Mouse (Mus musculus): ENCODE measurements around the gene Mier1. TPM values are rescaled to one million over a fixed set of nuclear protein-coding genes. Genes with fewer than 3 reads are reported as not detected.

Mier1 gene
- total RNA-seq (2021): 10 to 100 TPM; 43.1 to 46.0 TPM
- long read RNA-seq, experiment 1, full-length matches to known transcripts: 1 of 7 reads
- long read RNA-seq, experiment 1, partial matches to known transcripts: 1 of 7 reads
- long read RNA-seq, experiment 1, other reads (novel, unspliced or antisense): 5 of 7 reads
- long read RNA-seq, experiment 2, full-length matches to known transcripts: 1 of 8 reads
- long read RNA-seq, experiment 2, partial matches to known transcripts: 2 of 8 reads
- long read RNA-seq, experiment 2, other reads (novel, unspliced or antisense): 5 of 8 reads

DNA sequence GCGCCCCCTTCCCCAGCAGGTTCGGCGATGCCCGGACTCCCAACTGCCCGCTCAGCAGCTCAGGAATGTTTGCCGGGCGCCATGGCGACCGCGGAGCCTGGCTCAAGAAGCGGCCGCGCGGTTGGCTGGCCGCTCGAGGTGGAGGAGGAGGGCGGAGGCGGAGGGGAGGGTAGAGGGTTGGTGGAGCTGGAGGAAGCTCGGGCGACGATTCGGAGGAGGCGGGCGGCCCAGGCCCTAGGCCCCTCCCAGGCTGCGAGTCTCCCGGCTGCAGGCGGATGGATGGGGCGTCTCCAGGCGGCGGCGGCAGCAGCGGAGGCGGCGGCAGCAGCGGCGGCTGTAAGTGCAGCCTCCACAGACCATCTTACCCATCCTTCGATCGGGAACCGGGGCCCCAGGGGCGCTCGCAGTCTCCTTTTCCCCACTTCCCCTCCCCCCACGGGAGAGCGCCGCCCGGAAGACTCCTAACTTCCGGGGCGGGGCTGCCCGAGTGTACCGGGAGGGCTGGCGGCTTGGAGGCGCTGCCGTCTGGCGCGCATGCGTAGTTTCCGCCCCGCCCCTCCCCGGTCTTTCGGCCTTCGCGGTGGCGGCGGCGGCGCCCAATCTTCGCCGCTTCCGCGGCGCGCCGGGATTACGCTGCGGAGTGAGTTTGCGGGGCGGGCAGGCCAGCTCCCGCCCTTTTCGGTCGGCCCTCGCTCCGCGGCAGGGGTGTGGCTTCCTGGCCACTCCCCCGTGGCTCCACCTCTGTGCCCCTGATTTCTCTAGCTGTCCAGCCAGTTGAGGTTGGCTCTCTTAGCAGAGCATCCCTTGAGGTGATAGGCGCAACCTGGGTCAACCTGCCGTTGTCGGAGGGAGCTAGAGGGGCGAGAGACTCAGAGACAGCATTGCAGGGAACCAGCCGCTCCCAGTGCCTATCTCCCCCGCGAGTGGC, at the start of gene Mier1, which contains the start of gene Wdr78:
Mier1 (plus strand) TSS at position 207 of the 928 bp plus-strand sequence.
Wdr78 (minus strand) TSS at position 372 of the 928 bp plus-strand sequence.
- DNase-seq (ENCODE audit: low spot score in 2 of 2): peak; percentile 94
- intact Hi-C loops (cut with DNase I): loop anchor here (5.0 to 10.0 kb wide), 2 partner anchors 98 to 130 kb away; no protein-coding TSS in a partner anchor

DNA sequence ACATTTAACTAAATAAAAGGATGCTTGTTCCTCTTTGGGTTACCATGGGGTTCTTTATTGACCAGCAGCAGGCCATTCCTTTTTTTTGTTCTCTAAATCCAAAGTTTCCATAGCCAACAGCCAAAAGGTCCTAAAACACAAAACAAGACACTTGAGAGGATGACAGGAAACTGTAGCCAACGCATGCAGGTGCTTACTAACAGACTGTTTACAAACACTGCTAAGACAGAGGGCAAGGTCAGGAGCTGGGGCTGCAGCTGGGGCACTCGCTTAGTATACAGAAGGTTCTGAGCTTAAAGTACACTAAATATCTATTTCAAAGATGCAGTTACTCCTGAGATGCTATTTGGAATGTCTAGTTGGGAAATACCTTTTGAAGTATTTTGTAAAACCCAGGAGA, 49.8 kb upstream of the Mier1 start:
- DNase-seq (ENCODE audit: low spot score in 2 of 2): no peak
- intact Hi-C loops (cut with DNase I): no loop called here

DNA sequence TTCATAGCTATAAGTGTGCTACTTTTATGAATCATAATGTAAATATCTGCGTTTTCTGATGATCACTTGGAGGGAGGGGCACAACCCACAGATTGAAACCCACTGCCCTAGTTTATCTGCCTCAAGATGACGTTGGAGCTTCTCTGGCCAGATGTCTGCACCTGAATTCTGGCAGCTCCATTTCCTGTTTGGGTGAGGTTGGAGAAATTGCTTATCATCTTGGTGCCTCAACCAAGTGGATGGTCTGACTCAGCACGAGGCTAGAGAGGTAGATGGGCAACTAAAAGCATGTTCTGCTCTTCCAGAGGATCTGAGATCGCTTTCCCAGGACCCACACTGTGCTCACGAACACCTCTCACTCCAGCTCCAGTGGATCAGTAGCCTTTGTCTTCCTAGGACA, 49.2 kb upstream of the Mier1 start:
- no peak for DNase-seq (ENCODE audit: low spot score in 2 of 2)
- intact Hi-C loops (cut with DNase I): no loop called here

DNA sequence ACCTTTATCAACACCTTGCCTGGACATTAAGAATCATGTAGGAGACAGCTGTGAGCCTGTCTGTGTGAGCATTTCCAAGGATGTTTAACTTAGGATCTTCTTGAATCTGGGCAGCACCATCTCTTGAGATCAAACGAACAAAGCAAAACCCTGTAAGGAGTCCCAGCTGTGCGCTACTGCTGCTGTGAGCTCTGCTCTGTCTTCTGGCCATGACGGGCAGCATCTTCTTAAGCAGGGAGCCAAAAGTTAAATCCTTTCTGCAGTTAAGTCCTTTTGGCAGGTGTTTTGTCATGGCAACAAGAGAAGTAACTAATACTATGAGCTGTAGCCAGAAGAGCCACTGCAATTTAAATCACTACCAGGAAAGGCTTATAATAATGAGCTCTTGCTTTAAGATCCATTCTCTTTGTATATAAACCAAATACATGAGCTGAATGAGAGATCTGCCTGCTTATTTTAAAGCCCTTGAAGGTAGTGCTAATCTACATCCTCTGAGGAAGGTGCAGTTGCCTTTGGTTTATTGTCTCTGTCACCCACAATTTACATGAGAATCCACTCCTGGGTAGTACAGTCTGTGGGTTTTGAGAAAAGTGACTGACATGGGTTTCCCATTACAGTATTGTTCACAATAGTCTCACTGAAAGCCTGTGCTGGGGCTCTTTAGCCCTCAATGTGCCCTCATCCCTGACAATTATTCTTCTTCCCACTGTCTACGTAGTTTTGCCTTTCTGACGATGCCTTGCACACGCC, 46.1 kb upstream of the Mier1 start:
- no peak for DNase-seq (ENCODE audit: low spot score in 2 of 2)
- intact Hi-C loops (cut with DNase I): no loop called here

DNA sequence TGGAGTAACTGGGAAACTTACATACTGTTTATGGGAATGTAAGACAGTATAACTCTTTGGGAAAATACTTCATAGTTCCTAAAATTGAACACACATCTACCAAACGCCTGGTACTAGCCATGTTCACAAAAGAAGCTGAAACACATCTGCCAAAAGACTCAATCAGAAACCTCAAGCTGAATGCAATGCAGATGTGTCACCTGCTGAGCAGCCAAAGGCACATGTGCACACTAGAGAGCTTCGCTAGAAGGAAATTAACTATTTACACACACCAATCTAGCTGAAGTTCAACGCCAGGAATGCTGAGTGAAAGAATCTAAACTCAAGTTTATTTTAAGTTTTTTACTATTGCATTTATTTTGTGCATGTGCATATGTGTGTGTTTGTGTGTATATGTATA, 43.6 kb upstream of the Mier1 start:
- intact Hi-C loops (cut with DNase I): no loop called here
- no peak for DNase-seq (ENCODE audit: low spot score in 2 of 2)

DNA sequence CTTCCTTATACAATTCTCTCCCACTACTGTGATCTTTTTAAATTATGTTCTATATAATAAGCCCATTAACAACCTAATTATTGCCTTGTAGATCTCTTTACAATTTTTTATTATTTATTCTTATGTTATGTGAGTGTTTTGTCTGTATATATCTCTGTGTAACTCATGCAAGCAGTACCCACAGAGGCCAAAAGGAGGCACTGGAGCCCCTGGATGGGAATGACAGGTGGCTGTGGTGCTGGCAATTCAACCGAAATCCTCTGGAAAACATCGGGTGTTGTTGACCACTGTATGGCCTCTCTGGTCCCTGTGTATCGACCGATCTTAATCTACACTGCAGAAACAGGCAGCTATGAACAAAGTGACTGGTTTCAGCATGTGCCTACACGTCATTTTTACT, 29.0 kb upstream of the Mier1 start:
- intact Hi-C loops (cut with DNase I): no loop called here
- no peak for DNase-seq (ENCODE audit: low spot score in 2 of 2)

DNA sequence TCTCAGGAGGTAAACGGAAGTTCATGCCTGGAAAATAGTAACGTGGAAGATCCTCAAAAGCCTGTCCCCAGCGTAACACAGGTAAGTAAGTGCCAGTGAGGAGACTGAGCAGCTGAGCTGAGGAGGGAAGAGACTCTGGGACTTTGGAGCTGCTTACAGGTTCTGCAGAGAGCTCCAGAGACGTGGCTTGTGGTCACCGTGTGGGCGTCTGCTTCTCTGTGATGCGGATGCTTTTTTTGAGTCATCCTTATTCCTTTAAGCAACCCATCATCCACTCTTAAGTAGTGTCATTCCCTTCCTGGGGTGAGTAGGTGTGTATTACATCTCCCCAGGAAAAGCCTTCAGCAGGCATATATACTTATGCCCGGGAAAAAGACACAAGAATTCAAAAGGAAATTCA, 18.3 kb upstream of the Mier1 start:
- DNase-seq (ENCODE audit: low spot score in 2 of 2): no peak
- intact Hi-C loops (cut with DNase I): no loop called here

DNA sequence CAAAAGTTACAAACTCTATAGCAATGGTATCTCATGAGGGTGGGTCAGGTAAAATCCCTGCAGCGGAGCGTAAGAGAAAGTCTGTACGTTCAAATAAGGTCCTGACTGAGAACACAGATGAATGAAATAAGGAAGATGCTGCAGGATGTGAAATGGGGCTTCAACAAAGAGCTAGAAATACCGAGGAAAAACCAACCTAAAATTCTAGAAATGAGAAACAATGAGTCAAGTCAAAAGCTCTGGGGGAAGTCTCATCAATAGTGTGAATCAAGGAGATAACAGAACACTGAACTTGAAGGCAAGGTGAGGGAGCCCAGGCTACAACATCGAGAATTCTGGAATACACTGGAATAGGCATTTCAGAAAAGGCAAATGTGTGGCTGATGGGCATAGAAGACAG, 15.7 kb upstream of the Mier1 start:
- DNase-seq (ENCODE audit: low spot score in 2 of 2): no peak
- intact Hi-C loops (cut with DNase I): no loop called here

DNA sequence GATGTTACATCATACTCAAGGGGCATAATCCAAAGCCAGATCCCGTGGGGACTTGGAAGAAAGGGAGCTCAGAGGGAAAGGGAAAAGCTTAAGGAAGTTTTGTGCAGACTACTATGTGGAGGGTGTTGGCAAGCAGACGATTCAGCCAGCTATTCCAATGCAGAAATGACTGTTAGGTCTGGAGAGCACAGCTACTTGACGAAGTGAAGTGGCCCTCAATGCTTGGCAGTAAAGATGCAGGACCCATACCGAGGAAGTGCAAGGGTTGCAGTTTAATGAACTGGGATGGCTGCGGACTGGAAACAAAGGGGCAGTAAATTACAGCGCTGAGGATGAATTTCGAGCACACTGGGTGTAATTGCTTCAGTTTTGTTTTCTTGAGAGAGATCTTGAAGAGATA, 1.5 kb upstream of the Mier1 start:
- DNase-seq (ENCODE audit: low spot score in 2 of 2): no peak
- intact Hi-C loops (cut with DNase I): loop anchor here (5.0 to 10.0 kb wide), 2 partner anchors 100 to 128 kb away; no protein-coding TSS in a partner anchor

DNA sequence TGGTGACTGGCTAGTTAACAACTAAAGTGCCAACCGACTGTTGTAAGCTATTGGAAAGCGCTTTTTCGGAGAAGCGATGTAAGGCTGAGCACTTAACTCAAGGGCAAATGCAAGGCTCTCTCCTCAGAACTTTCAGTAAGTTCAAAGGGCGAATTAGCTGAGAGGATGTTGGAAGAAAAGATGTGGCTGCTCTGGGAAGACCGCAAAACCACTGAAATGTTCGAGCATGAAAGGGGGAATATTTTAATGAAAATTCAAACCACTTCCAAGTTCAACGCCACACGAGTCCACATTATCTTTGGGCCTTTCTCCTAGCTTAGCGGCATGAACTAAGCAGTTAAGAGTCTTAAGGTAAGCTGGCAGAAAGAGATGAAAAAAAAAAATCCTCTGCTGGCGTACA, 788 bp upstream of the Mier1 start:
- intact Hi-C loops (cut with DNase I): loop anchor here (5.0 to 10.0 kb wide), 2 partner anchors 99 to 129 kb away; no protein-coding TSS in a partner anchor
- no peak for DNase-seq (ENCODE audit: low spot score in 2 of 2)

DNA sequence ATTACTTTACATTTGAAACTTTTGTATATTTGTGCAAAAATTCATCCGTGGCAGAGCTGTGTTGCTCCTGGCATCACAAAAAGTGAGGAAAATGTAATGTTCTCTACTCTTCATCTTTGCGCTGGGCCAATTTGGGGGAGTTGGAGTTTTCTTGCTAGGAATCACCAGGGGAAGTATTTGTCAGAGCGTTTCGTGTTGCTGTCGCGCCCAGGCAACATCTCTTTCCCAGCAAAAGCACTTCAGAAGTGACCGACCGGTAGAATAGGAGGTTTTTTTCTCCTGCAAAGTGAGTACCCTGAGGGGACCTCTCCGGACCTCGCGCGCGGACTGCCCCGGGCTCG, 4.7 kb downstream of the Mier1 start:
- intact Hi-C loops (cut with DNase I): loop anchor here (10.0 kb wide), 1 partner anchor 134 kb away; no protein-coding TSS in a partner anchor

DNA sequence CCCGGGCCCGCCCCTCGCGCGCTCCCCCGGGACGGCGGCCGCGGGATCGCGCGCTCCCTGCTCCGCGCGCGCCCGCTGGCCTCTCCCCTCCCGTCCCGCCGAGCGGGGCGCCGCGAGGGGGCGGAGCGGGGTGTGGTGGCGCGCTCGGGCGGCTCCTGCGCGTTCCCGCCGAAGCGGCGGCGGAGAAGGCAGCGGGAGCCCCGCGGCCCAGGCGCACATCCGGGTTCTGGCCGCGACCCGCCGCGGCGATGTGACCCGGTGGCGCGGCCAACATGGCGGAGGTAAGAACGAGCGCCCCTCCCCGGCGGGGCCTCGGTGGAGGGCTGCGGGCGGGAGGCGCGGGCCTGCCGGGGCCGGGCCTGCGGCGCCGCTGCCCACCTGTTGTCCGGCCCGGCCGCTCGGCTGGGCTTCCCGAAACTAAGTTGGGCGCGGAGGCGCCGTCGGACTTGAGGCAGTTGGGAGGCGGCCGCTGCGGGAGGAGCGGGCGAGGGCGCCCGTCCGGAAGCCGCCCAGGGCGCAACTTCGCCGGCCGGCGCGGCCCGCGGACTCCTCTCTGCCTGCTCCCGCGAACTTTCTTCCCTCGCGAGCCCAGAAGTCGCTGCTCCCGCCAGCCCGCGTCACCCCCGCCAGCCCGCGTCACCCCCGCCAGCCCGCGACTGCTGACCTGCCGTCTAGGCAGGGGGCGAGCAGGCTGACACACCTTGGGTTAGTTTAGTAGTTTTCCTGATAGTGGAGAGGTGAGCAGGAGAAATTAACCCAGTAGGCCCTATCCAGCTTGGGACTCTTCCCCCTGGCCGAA, 5.2 kb downstream of the Mier1 start:
- peak; percentile 36 to 66 for DNase-seq (ENCODE audit: low spot score in 2 of 2)
- intact Hi-C loops (cut with DNase I): loop anchor here (10.0 kb wide), 1 partner anchor 135 kb away; no protein-coding TSS in a partner anchor

More for the DNA sequence above, 4.7 kb downstream of the Mier1 start:
- DNase-seq (ENCODE audit: low spot score in 2 of 2): no peak

DNA sequence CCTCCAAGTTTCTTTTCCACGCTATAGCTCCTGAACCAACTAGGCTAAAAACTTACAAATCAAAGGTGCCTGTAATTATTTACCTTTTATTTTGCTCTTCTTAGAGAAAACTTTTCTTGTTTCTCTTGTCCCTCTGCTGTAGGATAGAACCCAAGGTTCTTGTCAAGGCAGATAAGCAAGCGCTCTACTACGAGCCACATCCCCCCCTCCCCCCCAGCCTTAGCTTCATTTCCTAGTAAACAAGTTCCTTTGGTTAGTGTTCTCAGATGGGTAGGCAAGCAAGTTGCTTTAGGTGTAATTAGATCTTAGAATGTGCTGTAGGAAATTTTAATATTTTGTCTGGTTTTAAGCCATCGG, 5.8 kb downstream of the Mier1 start:
- intact Hi-C loops (cut with DNase I): no loop called here
- no peak for DNase-seq (ENCODE audit: low spot score in 2 of 2)

DNA sequence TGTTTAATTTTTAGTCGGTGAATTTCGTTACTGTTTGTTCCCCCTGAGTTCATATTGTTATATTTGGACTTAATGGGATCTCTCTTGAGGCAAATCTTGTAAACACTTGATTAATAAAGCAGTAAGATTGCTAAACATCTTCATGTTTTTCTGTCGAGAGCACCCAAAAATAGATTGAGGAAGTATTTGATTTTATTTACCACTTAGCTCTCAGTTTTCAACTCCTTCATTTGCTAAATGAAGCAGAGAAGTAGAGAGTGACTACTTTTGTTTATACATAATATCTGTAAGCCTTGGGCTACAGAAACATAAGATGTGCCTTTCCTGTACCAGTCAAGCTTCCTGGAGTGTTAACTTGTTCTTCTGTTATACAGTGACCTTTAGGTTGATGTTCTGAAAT, 6.2 kb downstream of the Mier1 start:
- intact Hi-C loops (cut with DNase I): no loop called here
- no peak for DNase-seq (ENCODE audit: low spot score in 2 of 2)

DNA sequence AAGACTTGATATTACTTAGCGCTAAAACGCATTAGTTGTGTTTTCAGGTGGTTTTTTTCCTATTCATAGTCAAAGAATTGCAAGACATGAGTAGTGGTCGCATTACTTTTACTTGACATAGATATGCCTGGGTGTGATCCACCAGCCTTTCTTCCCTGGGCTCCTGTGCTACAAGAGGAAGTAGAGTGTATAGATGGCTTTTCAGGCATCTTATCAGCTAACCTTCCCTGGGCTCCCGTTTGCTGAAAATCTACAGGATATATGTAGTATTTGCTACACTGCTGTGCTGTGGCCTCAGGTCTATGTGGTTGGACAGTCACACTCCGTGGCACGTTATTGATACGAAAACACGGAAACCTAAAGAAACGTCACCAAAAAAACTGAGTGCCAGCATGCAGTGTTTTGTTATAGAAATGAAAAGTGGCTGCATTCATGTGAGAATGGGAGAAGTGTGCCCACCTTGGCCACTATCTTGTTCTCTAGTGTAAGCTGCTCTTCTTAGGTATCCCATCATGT, 6.7 kb downstream of the Mier1 start:
- DNase-seq (ENCODE audit: low spot score in 2 of 2): no peak
- intact Hi-C loops (cut with DNase I): no loop called here

DNA sequence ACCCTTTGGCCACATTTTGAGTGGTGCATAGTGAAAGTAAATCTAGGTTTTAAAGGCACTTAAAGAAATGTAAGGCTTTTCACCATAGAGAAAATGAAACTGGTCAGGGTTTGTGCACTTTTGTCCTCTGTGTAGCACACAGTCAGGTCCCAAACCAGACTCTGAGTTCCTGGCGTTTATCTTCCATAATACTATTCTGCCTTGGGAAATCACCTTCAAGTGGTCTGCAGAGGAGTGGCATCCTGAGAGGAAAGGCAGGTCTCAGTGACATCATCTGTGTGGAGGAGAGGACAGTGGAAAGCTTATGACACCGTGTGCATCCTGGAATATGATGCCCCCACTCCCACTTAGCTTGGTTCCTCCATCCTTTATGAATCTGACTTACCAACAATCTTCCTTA, 8.9 kb downstream of the Mier1 start:
- intact Hi-C loops (cut with DNase I): no loop called here
- DNase-seq (ENCODE audit: low spot score in 2 of 2): no peak

DNA sequence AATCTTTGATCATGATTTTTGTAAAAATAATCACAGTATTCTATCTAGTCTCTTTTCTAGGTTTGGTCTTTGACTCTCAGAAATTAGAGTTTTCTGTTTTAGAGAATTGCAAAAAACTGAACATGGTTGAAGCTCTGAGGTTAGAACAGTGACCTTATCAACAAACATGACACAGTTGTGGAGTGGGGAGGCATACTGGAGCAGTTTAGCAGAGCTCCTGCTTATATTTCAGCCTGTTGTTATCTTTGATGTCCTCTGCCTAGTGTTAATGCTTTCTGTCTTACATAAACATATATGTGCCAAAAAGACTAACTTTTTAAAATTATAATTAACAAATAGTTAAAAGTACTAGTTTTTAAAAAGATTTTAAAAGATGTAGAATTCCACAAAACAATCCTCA, 9.4 kb downstream of the Mier1 start:
- no peak for DNase-seq (ENCODE audit: low spot score in 2 of 2)
- intact Hi-C loops (cut with DNase I): no loop called here

DNA sequence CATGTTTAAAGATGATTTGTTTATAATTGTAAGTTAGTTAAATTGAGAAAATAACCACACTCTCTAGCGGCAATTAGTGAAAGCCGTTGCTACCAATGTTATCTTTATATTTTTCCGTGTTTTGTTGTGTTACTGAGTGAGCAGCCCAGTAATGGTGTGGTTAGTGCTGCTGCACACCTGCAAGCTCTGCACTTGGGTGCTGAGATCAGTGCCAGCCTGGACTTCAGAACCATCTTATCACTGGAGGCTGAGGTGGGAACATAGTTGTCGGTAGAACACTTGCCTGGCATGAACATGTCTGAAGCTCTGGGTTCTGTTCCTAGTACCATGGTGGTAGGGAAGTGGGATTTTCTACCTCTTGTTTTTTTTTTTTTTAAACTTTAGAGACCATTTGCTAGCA, 12.3 kb downstream of the Mier1 start:
- DNase-seq (ENCODE audit: low spot score in 2 of 2): no peak
- intact Hi-C loops (cut with DNase I): no loop called here

DNA sequence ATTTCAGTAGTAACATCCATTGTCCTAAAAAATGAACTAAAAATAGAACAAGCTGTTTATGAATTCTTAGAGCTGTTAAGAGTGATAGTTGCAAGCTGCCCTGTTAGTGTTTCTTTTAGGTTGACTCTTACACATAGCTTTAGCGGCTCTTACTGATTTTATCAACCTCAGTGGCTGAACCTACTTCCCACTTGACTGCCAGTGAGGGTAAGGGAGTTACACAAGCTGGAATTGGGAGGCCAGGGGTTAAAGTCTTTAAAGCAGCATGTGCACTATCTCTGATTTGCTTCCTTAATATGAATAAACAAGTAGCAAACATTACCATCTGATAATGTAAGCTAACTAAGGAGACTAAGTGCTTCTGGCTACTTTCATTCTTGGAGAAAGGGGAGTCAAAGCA, 22.8 kb downstream of the Mier1 start:
- DNase-seq (ENCODE audit: low spot score in 2 of 2): no peak
- intact Hi-C loops (cut with DNase I): no loop called here

All from left cerebral cortex, postnatal 14 days (tissue).